Mouse (Mus musculus) liver, adult 2 months (tissue): ENCODE data around the gene Spesp1. TPM values are rescaled to one million over a fixed set of nuclear protein-coding genes. Genes with fewer than 3 reads are reported as not detected.

Experiments
- DNase-seq: peaks from one replicate; pipeline ENCODE4 v3.0.0-alpha.2; 2011; ENCODE audit warnings: low read depth, low spot score; ENCODE audit errors: extremely low read depth
- H3K27ac ChIP-seq: fragments of 200-500 bp; replicated peaks from 2 replicates; pipeline ENCODE4 v1.5.1; 2012; ENCODE audit warnings: low read depth, mild to moderate bottlenecking, control low read depth, inconsistent platforms, low read length; ENCODE audit not compliant: insufficient read depth
- H3K27me3 ChIP-seq: fragments of 200-500 bp; 2 replicates; pipeline ENCODE4 v1.6.1; 2012; ENCODE audit warnings: mild to moderate bottlenecking, moderate library complexity, low read length, inconsistent platforms; ENCODE audit not compliant: control insufficient read depth, insufficient read depth
- H3K36me3 ChIP-seq: fragments of 200-500 bp; 2 replicates; pipeline ENCODE4 v1.6.1; 2012; ENCODE audit warnings: low read length, inconsistent platforms; ENCODE audit not compliant: control insufficient read depth, insufficient read depth
- H3K4me1 ChIP-seq: fragments of 200-500 bp; 2 replicates; pipeline ENCODE4 v1.6.1; 2011; ENCODE audit warnings: low read length; ENCODE audit not compliant: control insufficient read depth, insufficient read depth
- H3K4me3 ChIP-seq: fragments of 200-500 bp; 2 replicates; pipeline ENCODE4 v1.5.1; 2011; ENCODE audit warnings: low read depth, mild to moderate bottlenecking, control low read depth, low read length, moderate library complexity; ENCODE audit not compliant: insufficient read depth
- H3K79me2 ChIP-seq: fragments of 200-500 bp; 2 replicates; pipeline ENCODE4 v1.6.1; 2012; ENCODE audit warnings: inconsistent platforms, mild to moderate bottlenecking, low read length, moderate library complexity; ENCODE audit not compliant: control insufficient read depth, insufficient read depth
- H3K9ac ChIP-seq: fragments of 200-500 bp; 2 replicates; pipeline ENCODE4 v1.6.1; 2012; ENCODE audit warnings: low read depth, mild to moderate bottlenecking, control low read depth, inconsistent platforms, low read length
- CTCF ChIP-seq: fragments of 200-500 bp; IDR thresholded peaks from 2 replicates; pipeline ENCODE4 v1.5.1; 2011; ENCODE audit warnings: low read depth, low read length, control low read depth
- POLR2A ChIP-seq: fragments of 200-500 bp; IDR thresholded peaks from 2 replicates; pipeline ENCODE4 v1.6.1; 2011; ENCODE audit warnings: low read length, control low read depth; ENCODE audit not compliant: insufficient read depth; ENCODE audit errors: extremely low read depth
- WGBS: fragments of 180-500 bp; shearing (Covaris S2); methylation state at CpG from one replicate; pipeline ENCODE4 v1.1.7; 2018; 5-methylcytosine and 5-hydroxymethylcytosine counted together
- polyA plus RNA-seq: library from polyadenylated mRNA; depleted of rRNA; stranded (reverse); fragments of >200 nt; gene quantifications from 2 replicates; pipeline ENCODE4 v1.2.3, GENCODE M21; 2012; rRNA removed
- total RNA-seq: library from RNA; depleted of rRNA; stranded (reverse); fragments of >200 nt; gene quantifications from 2 replicates; pipeline ENCODE4 v1.2.3, GENCODE M21; 2014; rRNA removed

Spesp1 gene
- not detected in 2 replicates for total RNA-seq
- not detected in 2 replicates for polyA plus RNA-seq

DNA sequence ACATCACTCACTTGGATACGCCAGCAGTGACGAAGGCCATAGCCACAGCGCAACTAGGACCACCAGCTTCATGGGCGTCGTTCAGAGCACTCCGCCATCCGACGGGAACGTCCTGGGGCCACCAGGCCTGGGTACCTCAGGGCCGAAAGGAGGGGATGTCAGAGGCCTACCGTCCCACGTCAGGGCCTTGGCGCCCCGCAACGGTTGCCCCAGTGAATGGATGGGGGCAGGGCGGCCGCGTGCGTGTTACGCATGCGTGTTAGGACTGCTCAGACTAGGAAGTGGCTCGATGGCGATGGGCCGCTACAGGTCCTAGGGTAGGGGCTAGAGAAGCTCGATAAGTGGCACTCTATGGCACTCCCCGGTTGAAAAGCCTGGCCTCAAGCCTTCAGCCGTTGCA, at the start of gene Spesp1:
Gene Spesp1, minus strand, starts transcription at position 218 of the 400 bp plus-strand sequence.
- 84% methylated on average over 27 of the region's 27 CpGs for WGBS
- no peaks in the 10 kb centered on the region for H3K36me3 ChIP-seq
- no peaks in the 10 kb centered on the region for H3K79me2 ChIP-seq
- no peaks in the 10 kb centered on the region for H3K4me1 ChIP-seq
- H3K4me3 ChIP-seq: no peak within 1 kb of the TSS
- TF ChIP-seq POLR2A (no peak), CTCF (no peak)
- H3K27me3 ChIP-seq: no peaks in the 10 kb centered on the region
- DNase-seq: no peak
- no peak within 1 kb of the TSS for H3K9ac ChIP-seq
- H3K27ac ChIP-seq: no peak within 1 kb of the TSS

DNA sequence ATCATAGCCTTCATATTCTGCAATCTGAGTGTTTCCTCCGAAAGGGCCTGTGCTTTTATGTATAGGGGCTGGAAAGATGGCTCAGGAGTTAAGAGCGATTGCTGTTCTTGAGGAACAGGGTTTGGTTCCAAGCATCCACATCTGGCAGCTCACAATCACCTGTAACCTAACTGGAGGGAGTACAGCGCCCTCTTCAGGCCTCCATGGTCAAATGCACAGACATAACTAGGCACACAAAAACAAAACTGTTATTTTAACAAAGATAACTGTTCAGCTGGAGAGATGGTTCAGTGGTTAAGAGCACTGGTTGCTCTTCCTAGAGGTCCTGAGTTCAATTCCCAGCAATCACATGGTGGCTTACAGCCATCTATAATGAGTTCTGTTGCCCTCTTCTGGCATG, 44.0 kb upstream of the Spesp1 start:
- no peak overlapping the region for H3K9ac ChIP-seq
- TF ChIP-seq POLR2A: no peak
- TF ChIP-seq CTCF: no peak; the same call in 1 of the 2 replicates
- H3K27ac ChIP-seq: no peak overlapping the region
- no peak for DNase-seq
- H3K79me2 ChIP-seq: no peaks in the 10 kb centered on the region
- WGBS: 82% methylated on average over 3 of the region's 3 CpGs
- H3K4me1 ChIP-seq: no peaks in the 10 kb centered on the region
- no peaks in the 10 kb centered on the region for H3K36me3 ChIP-seq
- no peak overlapping the region for H3K4me3 ChIP-seq
- H3K27me3 ChIP-seq: no peaks in the 10 kb centered on the region

DNA sequence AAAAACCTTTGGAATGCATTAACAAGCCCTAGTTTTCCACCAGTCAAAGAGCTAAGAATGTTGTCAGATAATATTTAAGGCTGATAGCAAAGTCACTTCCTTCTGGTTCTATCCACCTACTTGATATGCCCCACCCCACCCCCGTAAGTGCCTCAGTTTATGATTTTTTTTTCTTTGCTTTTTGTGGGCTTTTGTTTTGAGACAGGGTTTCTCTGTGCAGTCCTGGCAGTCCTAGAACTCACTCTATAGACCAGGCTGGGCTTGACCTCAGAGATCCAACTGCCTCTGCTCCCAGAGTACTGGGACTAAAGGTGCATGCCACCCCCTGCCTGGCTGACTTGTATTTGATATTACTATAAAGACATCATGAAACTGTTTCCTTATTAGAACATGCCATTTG, 41.8 kb upstream of the Spesp1 start:
- no peak for DNase-seq
- H3K79me2 ChIP-seq: no peaks in the 10 kb centered on the region
- H3K9ac ChIP-seq: no peak overlapping the region
- H3K27me3 ChIP-seq: no peaks in the 10 kb centered on the region
- H3K36me3 ChIP-seq: no peaks in the 10 kb centered on the region
- TF ChIP-seq CTCF: no peak
- no peak for TF ChIP-seq POLR2A
- H3K27ac ChIP-seq: no peak overlapping the region
- no peak overlapping the region for H3K4me3 ChIP-seq
- H3K4me1 ChIP-seq: no peaks in the 10 kb centered on the region
- WGBS: 82% methylated on average over 1 of the region's 1 CpGs

DNA sequence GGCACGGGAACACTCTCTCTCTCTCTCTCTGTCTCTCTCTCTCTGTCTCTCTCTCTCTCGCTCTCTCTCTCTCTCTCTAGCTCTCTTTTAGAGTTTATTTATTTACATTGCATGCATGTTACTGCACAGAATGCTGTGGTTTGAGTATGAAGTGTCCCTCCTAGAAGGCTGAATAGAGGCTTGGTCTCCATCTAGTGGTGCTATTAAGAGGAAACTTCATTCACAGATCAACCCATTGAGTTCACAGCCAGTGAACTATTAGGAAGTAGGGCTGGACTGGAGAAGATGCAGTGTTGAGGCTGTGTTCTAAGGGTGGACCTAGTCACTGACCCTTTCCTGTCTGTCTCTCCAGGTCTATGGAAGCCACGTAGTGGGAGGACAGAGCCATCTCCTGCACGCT, 36.7 kb upstream of the Spesp1 start:
- 79% methylated on average over 4 of the region's 4 CpGs for WGBS
- no peaks in the 10 kb centered on the region for H3K4me1 ChIP-seq
- DNase-seq: no peak
- H3K79me2 ChIP-seq: no peaks in the 10 kb centered on the region
- no peaks in the 10 kb centered on the region for H3K36me3 ChIP-seq
- no peak overlapping the region for H3K9ac ChIP-seq
- no peak overlapping the region for H3K27ac ChIP-seq
- H3K27me3 ChIP-seq: no peaks in the 10 kb centered on the region
- H3K4me3 ChIP-seq: no peak overlapping the region
- no peak for TF ChIP-seq CTCF
- TF ChIP-seq POLR2A: no peak

DNA sequence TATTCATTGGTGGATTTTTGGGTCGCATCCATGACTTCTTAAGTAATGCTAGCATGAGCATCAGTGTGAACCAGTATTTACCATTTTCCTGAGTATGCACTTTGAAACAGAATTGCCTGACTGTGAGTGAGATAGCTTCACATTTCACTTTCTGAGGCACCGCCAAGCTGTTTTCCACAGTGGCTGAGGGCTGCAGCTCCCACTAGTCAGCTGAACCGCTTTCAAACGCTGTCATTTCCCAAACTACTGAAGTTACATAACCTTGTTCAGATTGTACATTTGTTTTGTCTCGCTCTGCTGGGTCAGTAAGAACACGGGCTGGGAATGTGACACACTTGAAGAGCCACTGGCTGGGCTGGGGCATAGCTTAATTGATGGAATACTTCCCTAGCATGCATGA, 33.5 kb upstream of the Spesp1 start:
- 84% methylated on average over 6 of the region's 6 CpGs for WGBS
- Histone ChIP-seq H3K9ac (no peak overlapping the region), H3K79me2 (no peaks in the 10 kb centered on the region), H3K27me3 (no peaks in the 10 kb centered on the region), H3K4me1 (no peaks in the 10 kb centered on the region), H3K4me3 (no peak overlapping the region), H3K27ac (no peak overlapping the region), H3K36me3 (no peaks in the 10 kb centered on the region)
- DNase-seq: no peak
- TF ChIP-seq CTCF: no peak

DNA sequence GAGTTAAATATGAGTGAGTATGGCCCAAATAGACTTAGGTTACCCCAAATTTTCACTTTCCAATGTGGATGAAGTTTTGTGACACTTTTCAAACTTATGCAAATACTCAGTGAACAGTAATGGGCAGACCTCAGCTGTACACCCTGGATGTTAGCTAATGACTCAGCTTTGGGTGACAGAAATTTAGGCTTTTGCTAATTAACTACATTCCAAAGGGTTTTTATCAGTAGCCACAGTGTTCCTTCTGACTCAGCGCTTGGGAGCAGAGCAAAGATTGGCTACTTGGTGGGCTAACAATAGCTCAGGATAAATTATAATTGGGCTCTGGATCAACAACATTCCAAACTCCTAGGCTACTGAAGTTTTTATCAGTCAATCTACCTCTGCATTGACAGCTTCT, 14.9 kb upstream of the Spesp1 start:
- Histone ChIP-seq H3K27me3 (no peaks in the 10 kb centered on the region), H3K27ac (no peak overlapping the region), H3K79me2 (no peaks in the 10 kb centered on the region), H3K36me3 (no peaks in the 10 kb centered on the region), H3K4me1 (no peaks in the 10 kb centered on the region), H3K9ac (no peak overlapping the region), H3K4me3 (no peak overlapping the region)
- whole genome bisulfite sequencing: 95% methylated on average over 1 of the region's 1 CpGs
- DNase-seq: no peak
- TF ChIP-seq CTCF (no peak), POLR2A (no peak)
